Mouse (Mus musculus) urinary bladder, adult 18-20 months (tissue): Measurements from ENCODE around the gene Gna13.
A peak's percentile ranks its signal among the peaks of the same experiment; 100 is the strongest.

Source experiments
- DNase-seq, 2 experiments: peaks; one replicate each; pipeline ENCODE4 v3.0.0; 2022; ENCODE audit warnings: low spot score in 2 of 2, mixed read lengths in 2 of 2

Gna13 gene

GRCm38 (mm10) chr11:109349652-109350316 is 12.8 kb upstream of the Gna13 start:
- DNase-seq: no peak

GRCm38 (mm10) chr11:109350317-109350714 is 12.3 kb upstream of the Gna13 start:
- DNase-seq: no peak

- DNase-seq: no peak
These were observed 11.1 kb upstream of the Gna13 start for GRCm38 (mm10) chr11:109351489-109351888.

- DNase-seq: no peak
These were observed 9.0 kb upstream of the Gna13 start for GRCm38 (mm10) chr11:109353391-109354235.

- no peak for DNase-seq
These were observed 8.4 kb upstream of the Gna13 start for GRCm38 (mm10) chr11:109354236-109354613.

GRCm38 (mm10) chr11:109355771-109356388 is 6.8 kb upstream of the Gna13 start:
- peak; percentile 57 to 67 for DNase-seq

- DNase-seq: no peak
These were observed 5.5 kb upstream of the Gna13 start for GRCm38 (mm10) chr11:109357171-109357570.

- no peak for DNase-seq
These were observed 4.1 kb upstream of the Gna13 start for GRCm38 (mm10) chr11:109358549-109358948.

GRCm38 (mm10) chr11:109359043-109359752 is 3.4 kb upstream of the Gna13 start:
- no peak for DNase-seq

GRCm38 (mm10) chr11:109360102-109360501 is 2.5 kb upstream of the Gna13 start:
- no peak for DNase-seq

GRCm38 (mm10) chr11:109360581-109361040 is 2.0 kb upstream of the Gna13 start:
- DNase-seq: no peak

GRCm38 (mm10) chr11:109361241-109361630 is 1.4 kb upstream of the Gna13 start:
- no peak for DNase-seq

- DNase-seq: no peak
These were observed 784 bp upstream of the Gna13 start for GRCm38 (mm10) chr11:109361631-109362462.

GRCm38 (mm10) chr11:109363191-109364133 is 831 bp downstream of the Gna13 start:
- peak; percentile 31 to 59 for DNase-seq

- no peak for DNase-seq
These were observed 1.7 kb downstream of the Gna13 start for GRCm38 (mm10) chr11:109364337-109364736.

GRCm38 (mm10) chr11:109364881-109365280 is 2.2 kb downstream of the Gna13 start:
- no peak for DNase-seq

GRCm38 (mm10) chr11:109365818-109366217 is 3.2 kb downstream of the Gna13 start:
- DNase-seq: no peak

GRCm38 (mm10) chr11:109366802-109367579 is 4.4 kb downstream of the Gna13 start:
- no peak for DNase-seq

- no peak for DNase-seq
These were observed 6.5 kb downstream of the Gna13 start for GRCm38 (mm10) chr11:109369026-109369637.
